Mouse (Mus musculus): ENCODE data around the gene Plxdc1. TPM values are rescaled to one million over a fixed set of nuclear protein-coding genes. Genes with fewer than 3 reads are reported as not detected.

Gene Plxdc1
- polyA plus RNA-seq, 1 experiment from 2014 or later: 0.18 TPM

DNA sequence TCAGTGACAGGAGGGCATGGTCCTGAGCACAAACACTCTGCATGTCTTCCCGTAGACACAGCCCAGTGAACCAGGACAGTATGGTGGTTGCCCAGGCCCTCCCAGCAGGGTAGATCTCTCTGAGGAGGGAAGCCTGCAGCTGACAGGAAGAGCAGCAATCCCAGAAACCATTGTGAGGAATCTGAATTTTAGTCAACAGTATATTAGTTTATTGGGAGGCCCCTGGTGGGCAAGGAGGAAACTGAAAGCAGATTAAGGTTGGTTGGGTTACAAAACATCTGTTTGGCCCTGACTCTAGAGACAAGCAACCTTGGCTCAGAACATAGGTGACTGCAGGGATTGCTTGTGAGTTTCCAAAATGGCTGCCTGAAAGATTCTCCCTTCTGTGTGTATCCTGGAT, 2.3 kb downstream of the Plxdc1 start:
- H3K36me3 ChIP-seq: no peaks in the 10 kb centered on the region
- WGBS: 77% methylated on average over 1 of the region's 1 CpGs
- H3K4me3 ChIP-seq: no peak overlapping the region
- peaks cover 27% of the 10 kb centered on the region for H3K4me1 ChIP-seq
- H3K9ac ChIP-seq: no peak overlapping the region
- no peak overlapping the region for H3K4me2 ChIP-seq
- H3K27ac ChIP-seq: no peak overlapping the region
- no peaks in the 10 kb centered on the region for H3K9me3 ChIP-seq
- no peak for ATAC-seq (ENCODE audit: insufficient number of reproducible peaks, insufficient read depth, low FRiP score, low TSS enrichment, low read depth)
- peaks cover 42% of the 10 kb centered on the region for H3K27me3 ChIP-seq

DNA sequence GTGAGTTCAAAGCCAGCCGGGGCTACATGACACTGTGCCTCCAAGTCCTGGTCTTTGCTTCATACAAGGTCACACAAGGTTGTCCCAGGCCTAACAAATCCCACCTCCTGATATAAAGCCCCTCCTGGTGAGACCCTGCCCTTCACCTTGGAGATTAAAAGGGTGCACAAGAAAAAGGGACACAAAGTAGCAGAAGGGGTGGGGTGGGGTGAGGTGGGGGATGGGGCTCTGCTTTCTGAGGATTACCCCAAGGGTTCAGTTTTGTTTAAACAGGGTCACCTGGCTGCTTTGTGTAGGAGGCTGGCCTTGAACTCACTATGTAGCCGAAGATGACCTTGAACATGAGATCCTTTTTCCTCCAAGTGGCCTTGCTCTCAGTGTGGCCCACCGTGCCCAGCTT, 2.7 kb downstream of the Plxdc1 start:
- no peaks in the 10 kb centered on the region for H3K9me3 ChIP-seq
- 93% methylated on average over 3 of the region's 3 CpGs for WGBS
- peaks cover 42% of the 10 kb centered on the region for H3K27me3 ChIP-seq
- ATAC-seq (ENCODE audit: insufficient number of reproducible peaks, insufficient read depth, low FRiP score, low TSS enrichment, low read depth): no peak
- no peak overlapping the region for H3K9ac ChIP-seq
- no peak overlapping the region for H3K27ac ChIP-seq
- peaks cover 27% of the 10 kb centered on the region for H3K4me1 ChIP-seq
- H3K4me2 ChIP-seq: no peak overlapping the region
- no peaks in the 10 kb centered on the region for H3K36me3 ChIP-seq
- no peak overlapping the region for H3K4me3 ChIP-seq

DNA sequence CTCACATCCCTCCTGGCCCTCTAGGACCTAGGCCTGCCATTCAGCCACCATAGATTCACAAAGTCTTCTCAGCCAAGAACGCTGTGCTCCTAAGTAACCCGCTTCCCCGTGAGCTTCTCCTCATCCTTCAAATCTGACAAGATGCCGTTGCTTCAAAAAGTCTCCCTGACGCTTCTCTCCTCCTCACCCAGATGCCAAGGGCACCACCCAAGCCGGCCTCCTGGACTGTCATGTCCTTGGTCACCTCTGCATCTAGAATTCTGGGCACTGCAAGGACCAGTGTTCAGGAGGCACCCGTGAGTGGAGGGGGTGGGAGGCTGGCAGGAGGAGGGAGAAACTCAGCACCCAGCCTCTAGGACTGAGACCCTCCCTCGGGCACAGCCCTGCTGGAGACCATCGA, 3.5 kb downstream of the Plxdc1 start:
- peaks cover 42% of the 10 kb centered on the region for H3K27me3 ChIP-seq
- peaks cover 27% of the 10 kb centered on the region for H3K4me1 ChIP-seq
- no peak overlapping the region for H3K9ac ChIP-seq
- H3K4me3 ChIP-seq: no peak overlapping the region
- no peak overlapping the region for H3K4me2 ChIP-seq
- H3K9me3 ChIP-seq: no peaks in the 10 kb centered on the region
- H3K27ac ChIP-seq: no peak overlapping the region
- no peaks in the 10 kb centered on the region for H3K36me3 ChIP-seq
- WGBS: 85% methylated on average over 9 of the region's 9 CpGs
- no peak for ATAC-seq (ENCODE audit: insufficient number of reproducible peaks, insufficient read depth, low FRiP score, low TSS enrichment, low read depth)

DNA sequence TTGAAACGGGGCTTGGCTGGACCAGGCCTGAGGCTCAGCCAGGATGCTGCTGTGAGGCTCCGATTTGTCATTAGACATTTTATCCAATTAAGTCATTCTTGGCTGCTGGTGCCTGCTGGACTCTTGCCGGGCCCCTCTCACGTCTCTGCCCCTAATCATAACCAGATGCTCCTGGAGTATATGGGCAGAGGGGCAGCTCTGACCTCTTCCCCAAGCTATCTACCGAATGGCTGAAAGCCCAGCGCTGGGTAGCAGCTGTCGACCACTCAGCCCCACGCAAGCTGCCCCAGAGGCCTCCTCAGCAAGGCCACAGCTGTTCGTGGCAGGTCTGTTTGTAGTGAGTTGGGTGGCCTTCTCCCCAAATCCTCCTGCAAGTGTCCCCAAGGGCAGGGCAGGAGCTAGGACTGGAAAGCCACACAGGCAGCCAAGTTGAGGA, 5.7 kb downstream of the Plxdc1 start:
- peaks cover 25% of the 10 kb centered on the region for H3K27me3 ChIP-seq
- H3K4me2 ChIP-seq: no peak overlapping the region
- H3K27ac ChIP-seq: no peak overlapping the region
- peaks cover 12% of the 10 kb centered on the region for H3K4me1 ChIP-seq
- no peaks in the 10 kb centered on the region for H3K36me3 ChIP-seq
- 24% methylated on average over 9 of the region's 9 CpGs for WGBS
- no peak overlapping the region for H3K4me3 ChIP-seq
- 0 out of 2 replicates have a peak overlapping the region, but pooled peaks have one; percentile 21 for H3K9ac ChIP-seq
- no peak for ATAC-seq (ENCODE audit: insufficient number of reproducible peaks, insufficient read depth, low FRiP score, low TSS enrichment, low read depth)
- H3K9me3 ChIP-seq: no peaks in the 10 kb centered on the region

DNA sequence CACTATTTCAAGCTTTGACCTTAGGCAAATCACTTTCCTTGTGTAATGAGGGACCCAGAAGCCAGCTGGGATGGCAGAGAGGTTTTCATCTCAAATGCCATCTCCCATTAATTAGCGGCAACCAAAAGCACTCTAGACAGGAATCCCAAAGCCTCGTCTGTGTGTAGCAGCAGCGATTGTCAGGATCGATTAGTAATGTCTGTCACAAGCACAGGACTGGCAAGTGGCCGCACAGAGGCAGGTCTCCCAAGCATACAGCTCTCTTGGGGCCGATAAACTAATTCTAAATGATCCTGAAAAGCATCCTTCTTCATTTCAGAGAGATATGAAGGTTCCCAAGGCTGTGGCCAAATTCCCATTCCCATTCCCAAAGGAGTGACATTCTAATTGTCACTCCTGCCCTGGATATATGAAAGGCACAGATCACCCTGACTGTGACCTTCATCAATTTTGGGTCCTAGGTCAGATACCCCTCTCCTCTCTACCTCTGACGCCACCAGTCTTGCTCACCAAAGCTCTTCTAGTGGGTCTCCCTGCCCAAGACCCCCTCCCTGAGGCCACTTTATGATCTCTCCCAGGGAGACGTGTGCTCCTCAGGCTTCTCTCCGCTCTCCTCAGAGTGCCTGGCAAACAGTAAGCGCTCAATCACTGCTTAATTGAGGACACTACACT, 6.3 kb downstream of the Plxdc1 start:
- no peak overlapping the region for H3K27ac ChIP-seq
- ATAC-seq (ENCODE audit: insufficient number of reproducible peaks, insufficient read depth, low FRiP score, low TSS enrichment, low read depth): no peak

DNA sequence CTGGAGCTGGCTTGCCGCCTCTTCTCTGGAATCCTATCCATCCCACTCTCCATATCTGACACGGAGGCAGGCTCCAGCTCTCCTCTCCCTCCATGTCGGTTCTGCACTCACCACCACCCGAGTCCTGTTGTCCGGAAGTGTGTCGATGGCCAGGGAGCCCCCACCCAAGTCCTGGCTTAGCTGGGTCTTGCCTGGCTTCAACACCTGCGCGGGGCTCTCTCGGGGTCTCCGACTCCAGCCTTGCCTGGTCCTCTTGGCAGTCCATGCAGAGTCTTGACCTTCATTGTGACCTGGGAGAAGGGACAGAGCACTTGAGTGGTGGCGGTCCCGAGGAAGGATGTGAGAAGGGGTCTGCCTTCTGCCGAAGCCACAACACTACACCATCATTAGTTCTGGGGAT, 7.9 kb downstream of the Plxdc1 start:
- H3K4me3 ChIP-seq: no peak overlapping the region
- no peak overlapping the region for H3K4me2 ChIP-seq
- H3K36me3 ChIP-seq: no peaks in the 10 kb centered on the region
- peaks cover 12% of the 10 kb centered on the region for H3K4me1 ChIP-seq
- H3K9ac ChIP-seq: no peak overlapping the region
- no peak overlapping the region for H3K27ac ChIP-seq
- H3K27me3 ChIP-seq: 0 out of 2 replicates have a peak, but pooled peaks cover 4% of the 10 kb centered on the region
- H3K9me3 ChIP-seq: no peaks in the 10 kb centered on the region
- 83% methylated on average over 13 of the region's 13 CpGs for WGBS
- no peak for ATAC-seq (ENCODE audit: insufficient number of reproducible peaks, insufficient read depth, low FRiP score, low TSS enrichment, low read depth)

More for the DNA sequence above, 6.3 kb downstream of the Plxdc1 start:
- Histone ChIP-seq H3K9me3 (no peaks in the 10 kb centered on the region), H3K4me3 (no peak overlapping the region), H3K27me3 (peaks cover 19% of the 10 kb centered on the region), H3K9ac (0 out of 2 replicates have a peak overlapping the region, but pooled peaks have one; percentile 21), H3K4me1 (peaks cover 12% of the 10 kb centered on the region), H3K36me3 (no peaks in the 10 kb centered on the region), H3K4me2 (no peak overlapping the region)
- 56% methylated on average over 10 of the region's 10 CpGs for WGBS

DNA sequence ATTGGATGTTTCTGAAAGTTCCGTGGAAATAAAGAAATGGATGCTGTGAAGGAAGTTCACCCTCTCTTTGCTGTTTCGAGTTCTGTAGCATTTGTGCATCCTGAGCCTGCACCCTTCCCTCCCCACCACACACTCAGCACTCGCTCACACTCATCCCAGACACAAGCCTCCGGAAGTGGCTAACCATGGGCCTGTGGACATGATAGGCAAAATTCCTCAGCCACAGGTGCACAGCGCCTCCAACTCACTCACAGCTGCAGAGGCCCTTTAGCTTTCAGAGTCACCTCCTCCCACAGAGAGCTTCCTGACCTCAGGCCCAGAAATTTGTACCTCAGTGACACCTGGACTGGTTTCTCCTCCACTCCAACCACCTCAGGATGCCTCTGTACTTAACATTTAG, 8.4 kb downstream of the Plxdc1 start:
- 72% methylated on average over 5 of the region's 5 CpGs for WGBS
- H3K9me3 ChIP-seq: no peaks in the 10 kb centered on the region
- no peak for ATAC-seq (ENCODE audit: insufficient number of reproducible peaks, insufficient read depth, low FRiP score, low TSS enrichment, low read depth)
- no peaks in the 10 kb centered on the region for H3K27me3 ChIP-seq
- no peak overlapping the region for H3K4me3 ChIP-seq
- peaks cover 12% of the 10 kb centered on the region for H3K4me1 ChIP-seq
- H3K36me3 ChIP-seq: no peaks in the 10 kb centered on the region
- no peak overlapping the region for H3K27ac ChIP-seq
- H3K9ac ChIP-seq: no peak overlapping the region
- no peak overlapping the region for H3K4me2 ChIP-seq

DNA sequence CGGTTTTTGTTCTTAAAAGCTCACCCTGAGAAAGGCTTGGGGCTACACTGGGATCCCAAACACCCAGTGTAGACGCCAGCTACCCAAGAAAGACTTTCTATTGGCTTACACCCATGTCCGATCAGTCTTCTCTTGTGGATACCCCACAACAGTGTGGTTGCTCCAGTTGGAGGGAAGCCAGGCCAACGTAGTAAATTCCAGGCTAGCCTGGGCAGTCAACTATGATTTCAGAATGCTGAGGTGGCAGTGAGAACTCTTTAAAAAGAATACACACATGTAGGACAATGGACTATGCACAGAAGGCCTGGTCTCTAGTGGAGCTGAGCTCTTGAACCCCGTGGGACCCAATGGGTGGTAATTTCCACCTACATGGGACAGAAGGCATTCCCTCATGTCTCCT, 11.5 kb downstream of the Plxdc1 start:
- Histone ChIP-seq H3K4me2 (no peak overlapping the region), H3K4me1 (no peaks in the 10 kb centered on the region), H3K9me3 (no peaks in the 10 kb centered on the region), H3K27ac (no peak overlapping the region), H3K27me3 (no peaks in the 10 kb centered on the region), H3K4me3 (no peak overlapping the region), H3K36me3 (no peaks in the 10 kb centered on the region), H3K9ac (no peak overlapping the region)
- no peak for ATAC-seq (ENCODE audit: insufficient number of reproducible peaks, insufficient read depth, low FRiP score, low TSS enrichment, low read depth)
- WGBS: 81% methylated on average over 5 of the region's 5 CpGs

DNA sequence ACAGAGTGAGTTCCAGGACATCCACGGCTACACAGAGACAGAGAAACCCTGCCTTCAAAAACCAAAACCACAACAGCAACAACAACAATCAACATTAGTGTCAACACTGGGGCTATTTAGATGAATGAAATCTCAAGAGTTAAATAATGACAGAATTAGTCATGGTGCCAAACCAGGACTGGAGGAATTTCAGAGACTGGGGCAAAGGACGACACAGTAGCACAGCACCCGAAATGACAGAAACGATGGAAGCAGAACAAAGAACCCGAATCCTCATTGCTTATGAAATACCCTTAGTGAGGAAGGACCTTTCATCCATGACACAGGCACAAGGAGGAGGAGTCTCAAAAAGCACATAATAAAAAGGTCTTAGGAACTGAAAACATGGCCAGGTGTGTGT, 12.1 kb downstream of the Plxdc1 start:
- ATAC-seq (ENCODE audit: insufficient number of reproducible peaks, insufficient read depth, low FRiP score, low TSS enrichment, low read depth): no peak
- Histone ChIP-seq H3K36me3 (no peaks in the 10 kb centered on the region), H3K9ac (no peak overlapping the region), H3K27me3 (no peaks in the 10 kb centered on the region), H3K4me3 (no peak overlapping the region), H3K27ac (no peak overlapping the region), H3K4me1 (no peaks in the 10 kb centered on the region), H3K4me2 (no peak overlapping the region), H3K9me3 (no peaks in the 10 kb centered on the region)
- 86% methylated on average over 5 of the region's 5 CpGs for WGBS

DNA sequence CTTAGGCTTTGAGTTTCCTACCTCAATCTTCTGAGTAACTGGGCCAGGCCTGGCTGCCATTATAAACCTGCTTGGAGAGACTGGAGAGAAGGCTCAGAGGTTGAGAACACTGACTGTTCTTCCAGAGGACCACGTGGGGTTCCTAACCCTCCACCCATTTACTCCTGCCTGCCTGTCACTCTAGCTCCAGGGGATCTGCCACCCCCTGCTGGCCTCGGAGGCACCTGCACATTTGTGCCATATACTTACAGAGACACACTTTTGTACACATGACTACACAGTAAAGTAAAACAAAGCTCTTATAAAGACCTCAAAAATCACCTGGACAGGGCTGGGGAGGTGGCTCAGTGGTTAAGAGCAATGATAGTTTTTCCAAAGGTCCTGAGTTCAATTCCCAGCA, 13.8 kb downstream of the Plxdc1 start:
- H3K4me3 ChIP-seq: no peak overlapping the region
- H3K27me3 ChIP-seq: no peaks in the 10 kb centered on the region
- ATAC-seq (ENCODE audit: insufficient number of reproducible peaks, insufficient read depth, low FRiP score, low TSS enrichment, low read depth): no peak
- H3K9ac ChIP-seq: no peak overlapping the region
- no peaks in the 10 kb centered on the region for H3K9me3 ChIP-seq
- no peak overlapping the region for H3K27ac ChIP-seq
- no peaks in the 10 kb centered on the region for H3K36me3 ChIP-seq
- no peaks in the 10 kb centered on the region for H3K4me1 ChIP-seq
- 80% methylated on average over 2 of the region's 2 CpGs for WGBS
- H3K4me2 ChIP-seq: no peak overlapping the region

DNA sequence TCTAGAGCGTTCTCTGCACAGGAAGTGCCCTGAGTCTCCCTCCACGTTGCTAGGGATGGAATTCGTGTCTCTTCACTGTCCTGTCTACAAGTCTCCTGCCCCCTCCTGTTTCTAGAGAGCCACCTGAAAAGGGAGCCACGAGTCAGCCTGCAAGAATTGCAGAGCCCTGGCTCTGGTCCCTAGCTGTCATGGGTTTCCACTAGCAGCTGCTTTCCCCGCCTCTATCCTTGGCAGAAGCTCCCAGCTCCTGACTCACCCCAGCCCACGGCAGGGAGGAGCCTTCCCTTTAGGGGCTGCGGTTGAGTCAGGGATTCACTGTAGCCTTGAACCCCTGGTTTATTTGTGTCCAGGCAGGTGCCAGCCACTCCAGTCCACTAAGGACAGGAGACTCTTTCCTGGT, 15.0 kb downstream of the Plxdc1 start:
- no peaks in the 10 kb centered on the region for H3K36me3 ChIP-seq
- no peak overlapping the region for H3K9ac ChIP-seq
- no peaks in the 10 kb centered on the region for H3K9me3 ChIP-seq
- no peaks in the 10 kb centered on the region for H3K27me3 ChIP-seq
- ATAC-seq (ENCODE audit: insufficient number of reproducible peaks, insufficient read depth, low FRiP score, low TSS enrichment, low read depth): no peak
- H3K4me3 ChIP-seq: no peak overlapping the region
- H3K27ac ChIP-seq: no peak overlapping the region
- WGBS: 30% methylated on average over 7 of the region's 7 CpGs
- H3K4me1 ChIP-seq: no peaks in the 10 kb centered on the region
- no peak overlapping the region for H3K4me2 ChIP-seq

DNA sequence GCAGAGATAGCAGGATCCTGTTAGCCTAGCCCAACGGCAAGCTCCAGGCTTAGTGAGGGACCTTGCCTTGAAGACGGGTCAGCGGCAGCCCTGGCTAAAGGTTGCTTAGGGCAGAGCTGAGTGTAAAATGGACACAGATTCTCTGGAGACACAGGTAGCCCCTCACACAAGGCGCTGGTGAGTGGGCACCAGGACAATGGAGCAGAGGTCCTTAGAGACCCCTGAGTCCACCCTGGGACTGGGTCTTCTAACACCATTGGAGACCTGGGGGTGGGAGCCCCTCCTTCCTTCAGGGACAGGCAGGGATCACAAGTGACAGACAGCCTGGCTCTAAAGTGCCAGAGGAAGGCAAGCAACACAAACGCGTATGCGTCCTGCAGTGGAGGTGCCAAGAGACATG, 15.5 kb downstream of the Plxdc1 start:
- no peak overlapping the region for H3K4me2 ChIP-seq
- no peak overlapping the region for H3K27ac ChIP-seq
- no peaks in the 10 kb centered on the region for H3K27me3 ChIP-seq
- no peak for ATAC-seq (ENCODE audit: insufficient number of reproducible peaks, insufficient read depth, low FRiP score, low TSS enrichment, low read depth)
- WGBS: 87% methylated on average over 7 of the region's 7 CpGs
- H3K9me3 ChIP-seq: no peaks in the 10 kb centered on the region
- H3K4me3 ChIP-seq: no peak overlapping the region
- no peaks in the 10 kb centered on the region for H3K4me1 ChIP-seq
- H3K9ac ChIP-seq: no peak overlapping the region
- no peaks in the 10 kb centered on the region for H3K36me3 ChIP-seq
